Mouse (Mus musculus): ENCODE measurements around the gene Gm17622. TPM values are rescaled to one million over a fixed set of nuclear protein-coding genes. Genes with fewer than 3 reads are reported as not detected.

The Gm17622 gene
- not detected for polyA plus RNA-seq (2017; shearing (Covaris generic))

DNA sequence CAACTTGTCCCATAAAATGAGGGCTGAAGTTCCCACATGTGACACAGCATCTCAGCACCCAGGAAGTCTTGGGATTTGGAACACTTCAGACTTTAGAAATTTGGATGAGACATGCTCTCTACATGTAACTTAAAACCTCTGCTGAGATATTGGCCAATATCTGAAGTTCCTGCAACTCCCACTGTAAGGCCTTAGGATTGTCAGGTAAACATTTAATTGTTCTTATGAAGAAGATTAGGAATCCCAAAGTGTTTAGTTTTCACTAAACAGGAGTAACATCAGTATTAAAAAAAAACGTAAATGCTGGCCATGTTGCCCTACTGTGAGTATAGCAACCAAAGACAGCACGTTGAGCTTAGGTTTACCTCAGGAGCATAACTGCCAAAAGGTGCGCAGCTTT, at the start of gene Gm17622:
Gm17622 (plus strand) TSS at position 301 of the 400 bp plus-strand sequence.
- no peak for ATAC-seq

DNA sequence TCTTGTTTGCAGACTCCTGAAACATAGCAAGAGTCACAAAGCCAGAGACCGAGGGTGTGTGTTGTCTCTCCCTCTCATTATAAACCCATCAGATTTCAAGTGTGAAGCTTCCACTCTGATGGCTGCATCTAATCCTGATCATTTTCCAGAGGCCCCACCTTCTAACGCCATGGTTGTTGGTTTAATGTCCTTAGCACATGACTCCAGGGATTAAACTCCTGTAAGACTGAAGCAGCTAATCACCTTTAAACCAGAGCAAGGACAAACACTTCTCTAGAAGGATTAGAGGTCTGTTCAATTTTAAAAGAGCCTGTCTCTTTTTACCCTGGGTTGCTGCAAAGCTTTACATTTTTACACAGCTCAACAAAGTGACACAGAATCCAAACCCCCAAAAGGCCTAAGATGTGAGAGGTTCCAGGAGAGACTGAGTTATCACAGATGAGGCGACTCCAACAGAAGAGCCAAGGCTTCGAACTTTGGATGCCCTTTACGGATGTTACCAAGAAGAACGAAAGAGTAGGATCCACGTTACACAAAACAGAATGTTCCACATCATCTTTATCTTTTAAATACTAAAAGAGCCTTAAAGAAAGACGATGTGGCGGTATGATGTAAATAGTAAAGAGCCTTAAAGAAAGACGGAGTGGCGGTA, 40.2 kb upstream of the Gm17622 start:
- ATAC-seq, result no peak

DNA sequence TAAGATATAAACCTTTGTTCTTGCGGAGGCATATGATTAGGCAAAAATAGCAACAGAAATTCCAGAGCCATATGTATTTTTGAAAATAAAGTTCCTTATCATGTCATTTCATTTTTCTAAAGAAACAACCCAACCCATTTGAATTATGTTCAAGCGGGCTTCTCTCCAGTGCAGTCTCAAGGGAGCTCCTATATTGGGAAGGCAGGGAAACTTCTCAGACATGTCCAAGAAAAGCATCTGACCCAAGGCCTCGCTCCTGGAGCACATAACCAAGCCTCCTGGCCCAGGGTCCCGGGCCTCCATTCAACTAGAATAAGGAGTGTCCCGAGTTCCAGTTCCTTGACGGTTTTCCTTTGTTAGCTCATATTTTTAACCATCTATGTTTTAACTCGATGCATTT, 39.7 kb upstream of the Gm17622 start:
- no peak for ATAC-seq

DNA sequence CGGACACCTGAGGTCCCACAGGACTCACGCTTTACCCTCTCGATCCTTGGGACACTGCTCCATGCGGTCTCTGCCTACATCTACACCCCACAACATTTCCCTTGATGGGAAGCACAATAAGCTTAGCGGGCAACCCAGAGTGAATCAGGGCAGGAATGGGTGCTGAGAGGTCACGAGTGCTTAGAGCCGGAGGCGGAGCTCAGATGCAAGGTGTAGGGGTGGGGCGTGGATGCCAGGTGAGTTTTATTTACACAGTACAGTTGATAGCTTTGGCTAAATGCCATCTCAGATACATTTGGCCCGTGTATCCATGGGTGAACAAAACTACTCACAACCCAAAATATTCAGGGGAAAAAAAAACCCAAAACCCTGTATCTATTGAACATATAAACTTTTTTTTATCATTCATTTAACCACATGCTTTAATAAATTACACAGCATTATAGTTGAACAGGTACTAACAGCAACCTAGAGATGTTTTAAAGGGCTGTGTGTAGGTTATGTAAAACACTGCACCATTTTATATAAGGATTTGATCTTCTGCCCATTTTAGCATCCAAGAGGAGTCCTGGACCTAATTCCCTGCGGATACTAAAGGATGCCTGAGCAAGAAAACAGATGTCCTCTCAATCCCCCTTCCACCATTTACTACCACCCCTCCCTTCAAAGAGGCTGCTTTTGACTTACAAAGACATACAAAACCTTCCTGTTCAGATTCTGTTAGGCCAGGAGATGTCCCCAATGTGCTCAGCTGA, 39.0 kb upstream of the Gm17622 start:
- no peak for ATAC-seq

DNA sequence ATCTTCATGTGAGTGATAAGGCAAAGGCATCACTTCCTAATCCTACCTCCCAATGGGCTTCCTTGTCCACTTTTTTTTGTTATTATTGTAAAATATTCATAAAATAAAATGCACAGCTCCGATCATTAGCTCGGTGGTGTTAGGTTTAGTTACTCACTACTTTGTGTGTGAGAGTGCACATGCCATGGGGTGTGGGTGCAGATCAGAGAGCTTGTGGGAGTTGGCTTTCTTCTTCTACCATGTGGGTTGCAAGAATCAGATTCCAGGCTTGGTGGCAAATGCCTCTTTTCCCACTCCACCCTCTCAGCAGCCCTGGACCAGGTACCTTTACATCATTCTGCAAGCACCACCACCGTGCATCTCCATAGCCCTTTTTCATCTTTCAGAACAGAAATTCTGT, 37.9 kb upstream of the Gm17622 start:
- ATAC-seq, result no peak

DNA sequence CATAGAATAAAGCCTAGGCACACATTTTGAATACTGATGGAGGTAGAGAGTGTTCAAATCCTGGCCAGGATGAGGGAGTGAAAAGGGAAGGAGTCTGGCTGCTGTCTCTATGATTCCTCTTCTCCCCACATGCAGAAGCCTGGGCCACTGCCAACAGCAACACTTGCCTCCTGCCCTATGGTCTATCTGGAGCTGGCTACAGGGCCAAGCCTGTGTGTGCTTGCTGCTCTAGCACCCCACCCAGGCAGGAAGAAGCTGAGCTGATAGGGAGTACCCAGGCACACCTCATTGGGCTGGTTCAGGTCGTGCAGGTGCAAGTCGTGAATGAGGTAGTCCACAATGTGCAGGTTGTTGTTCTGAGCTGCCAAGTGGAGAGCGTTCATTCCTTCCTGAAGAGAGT, 36.2 kb upstream of the Gm17622 start:
- ATAC-seq, result no peak

DNA sequence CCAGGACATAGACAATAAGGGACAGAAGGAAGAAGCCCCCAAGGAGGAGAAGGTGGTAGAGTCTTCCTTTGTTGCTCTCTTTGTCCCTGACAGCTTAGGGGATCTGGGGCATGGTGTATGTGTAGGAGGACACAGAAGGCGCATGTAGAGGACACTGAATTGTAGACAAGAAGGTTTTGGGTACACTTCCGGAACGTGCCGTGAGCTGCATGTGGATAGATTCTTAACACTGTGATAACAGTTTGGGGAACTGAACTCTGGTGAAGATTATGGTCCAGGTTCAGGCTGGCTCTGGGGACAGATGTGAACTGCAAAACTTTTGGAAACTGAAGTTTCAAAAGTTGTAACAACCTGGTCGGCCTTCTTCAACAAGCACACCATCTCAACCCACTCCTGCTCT, 33.0 kb upstream of the Gm17622 start:
- no peak for ATAC-seq

DNA sequence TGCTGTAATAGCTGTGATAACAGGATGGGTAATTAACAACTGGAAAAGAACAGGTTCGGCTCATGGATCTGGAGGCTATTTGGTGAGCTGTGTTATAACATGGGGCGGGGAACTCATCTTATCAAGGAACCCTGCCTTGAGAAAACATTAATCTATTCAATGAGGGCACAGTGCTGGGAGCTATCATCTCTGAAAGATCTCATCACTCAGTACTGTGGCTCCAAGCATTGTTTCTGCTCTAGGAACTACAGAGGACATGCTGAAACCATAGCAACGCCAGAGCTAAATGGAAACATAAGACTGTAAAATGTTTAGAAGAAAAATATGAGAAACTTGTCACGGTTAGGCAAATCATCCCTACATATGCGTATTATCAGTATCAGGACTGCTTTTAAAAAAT, 32.5 kb upstream of the Gm17622 start:
- no peak for ATAC-seq

DNA sequence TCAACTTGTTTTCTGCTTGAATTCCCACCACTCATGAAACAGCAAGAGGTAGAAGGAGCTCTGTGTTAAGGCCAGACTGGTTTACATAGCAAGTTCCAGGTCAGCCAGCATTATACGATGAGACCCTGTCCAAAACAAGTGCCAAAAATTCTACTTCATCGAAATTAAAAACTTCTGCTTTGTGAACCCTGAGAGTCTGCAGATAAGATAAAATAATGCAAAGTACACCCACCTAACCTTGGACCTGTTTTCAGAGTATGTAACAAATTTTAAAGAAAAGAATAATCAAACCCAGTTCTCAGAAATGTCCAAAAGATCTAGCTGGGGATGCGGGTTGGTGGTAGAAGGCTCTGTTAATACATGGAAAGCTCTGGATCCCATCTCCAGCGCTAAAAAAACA, 31.9 kb upstream of the Gm17622 start:
- ATAC-seq, result no peak

DNA sequence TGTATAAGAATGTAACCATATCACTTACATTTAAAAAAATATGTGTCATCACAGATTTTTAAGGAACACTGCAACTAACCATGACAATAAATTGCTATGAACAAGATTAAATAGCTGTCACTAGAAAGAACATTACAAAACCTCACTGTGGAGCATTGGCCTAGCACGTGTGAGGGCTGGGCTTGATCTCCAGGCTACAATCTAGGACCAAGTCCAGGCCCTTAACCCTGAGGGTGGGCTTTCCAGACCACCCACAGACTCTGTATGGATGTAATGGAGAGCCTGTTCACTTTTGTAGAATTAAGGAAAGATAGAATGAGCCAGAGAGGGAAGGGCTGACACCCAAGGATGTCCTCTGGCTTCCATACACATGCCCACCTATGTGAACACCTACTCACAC, 27.9 kb upstream of the Gm17622 start:
- no peak for ATAC-seq

DNA sequence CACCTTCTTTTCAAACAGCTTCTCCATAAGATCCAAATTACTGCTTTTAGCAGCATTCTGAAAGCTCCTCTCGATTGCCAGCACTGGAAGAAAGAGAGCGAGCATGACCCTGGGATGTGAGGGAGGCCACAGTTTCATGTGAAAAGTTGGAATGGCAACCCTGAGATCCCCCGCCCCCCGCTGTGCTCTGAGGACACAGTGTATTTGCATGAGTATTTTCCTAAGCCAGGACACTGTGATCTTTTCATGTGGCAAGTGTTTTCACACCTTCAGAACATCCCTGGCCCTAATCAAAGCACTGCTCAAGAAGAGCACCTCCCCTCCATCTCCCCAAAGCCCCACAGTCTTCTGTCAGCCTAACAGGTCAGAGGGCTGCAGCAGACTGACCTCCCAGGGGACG, 25.2 kb upstream of the Gm17622 start:
- ATAC-seq, result no peak

DNA sequence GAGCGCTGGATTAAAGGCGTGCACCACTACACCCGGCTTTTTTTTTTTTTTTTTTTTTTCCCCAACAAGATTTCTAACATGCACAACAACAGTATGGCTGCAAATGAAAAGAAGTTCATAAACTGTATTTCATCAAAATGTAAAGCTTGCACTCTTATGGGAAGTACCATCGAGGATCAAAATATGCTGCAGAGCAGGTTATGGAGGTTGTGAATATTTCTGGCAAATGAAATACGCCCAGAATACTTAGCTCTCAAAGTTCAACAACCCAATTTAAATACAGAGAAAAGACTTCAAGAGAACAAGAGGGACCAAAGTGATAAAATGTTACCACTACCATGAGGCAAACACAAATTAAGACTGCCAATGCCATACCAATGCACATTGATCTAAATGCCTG, 21.9 kb upstream of the Gm17622 start:
- no peak for ATAC-seq

DNA sequence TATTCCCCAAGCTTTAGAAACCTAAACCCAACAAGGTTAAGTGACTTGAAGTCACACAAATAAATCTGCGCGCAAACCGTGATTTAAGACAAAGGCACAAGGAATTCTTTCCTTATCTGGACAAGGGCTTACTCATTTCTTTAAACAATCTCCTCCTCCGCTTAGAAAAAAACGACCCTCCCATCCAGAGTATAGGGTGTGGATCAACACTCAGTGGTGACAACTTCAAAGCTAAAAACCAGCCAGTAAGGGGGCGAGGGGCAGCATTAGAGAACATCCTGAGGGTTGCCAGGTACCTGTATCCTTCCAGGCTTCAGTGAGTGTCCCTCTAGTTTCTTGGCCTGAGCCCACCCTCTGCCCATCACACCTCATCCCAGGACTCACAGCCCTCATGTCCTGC, 20.0 kb upstream of the Gm17622 start:
- ATAC-seq, result no peak

DNA sequence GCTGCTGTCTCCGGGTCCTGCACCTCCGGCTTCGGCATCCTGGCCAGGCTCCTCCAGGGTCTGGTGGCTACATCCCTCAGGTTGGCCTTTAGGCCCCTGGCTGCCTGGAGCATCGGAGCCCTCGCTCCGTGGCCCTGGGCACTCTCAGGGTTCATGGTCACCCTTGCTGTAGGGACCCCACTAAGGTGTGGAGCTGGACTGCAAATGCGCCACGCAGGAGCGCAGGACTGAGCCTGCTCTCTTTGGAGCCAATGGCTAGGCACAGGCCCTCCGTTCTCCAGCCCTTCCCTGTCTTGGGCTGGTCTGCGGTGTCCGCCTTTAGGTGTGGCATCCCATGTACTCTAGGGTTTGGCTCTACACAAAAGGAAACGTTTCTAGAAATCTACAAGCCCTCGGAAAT, 19.6 kb upstream of the Gm17622 start, which contains the start of gene Ankdd1b:
Ankdd1b (minus strand) TSS at position 242 of the 400 bp plus-strand sequence.
- ATAC-seq, result no peak

DNA sequence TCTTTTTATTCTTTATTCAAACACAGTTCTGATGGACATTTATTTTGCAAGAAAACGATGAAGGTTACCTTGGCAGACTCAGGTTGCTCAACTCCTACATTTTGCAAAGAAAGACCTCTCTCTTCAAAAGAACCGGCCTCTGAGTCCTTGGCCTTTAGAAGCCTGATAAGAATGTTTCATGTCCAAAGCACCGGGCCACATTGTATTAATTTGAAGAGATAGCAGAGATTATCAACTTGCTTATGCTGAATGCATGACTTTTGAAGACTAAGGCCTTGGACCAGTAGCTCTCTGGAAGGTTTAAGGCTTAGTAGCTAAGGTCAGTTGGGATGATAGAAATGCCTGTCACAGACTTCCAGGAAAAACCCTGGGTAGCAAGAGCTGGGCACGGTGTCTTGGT, 13.3 kb upstream of the Gm17622 start:
- no peak for ATAC-seq

DNA sequence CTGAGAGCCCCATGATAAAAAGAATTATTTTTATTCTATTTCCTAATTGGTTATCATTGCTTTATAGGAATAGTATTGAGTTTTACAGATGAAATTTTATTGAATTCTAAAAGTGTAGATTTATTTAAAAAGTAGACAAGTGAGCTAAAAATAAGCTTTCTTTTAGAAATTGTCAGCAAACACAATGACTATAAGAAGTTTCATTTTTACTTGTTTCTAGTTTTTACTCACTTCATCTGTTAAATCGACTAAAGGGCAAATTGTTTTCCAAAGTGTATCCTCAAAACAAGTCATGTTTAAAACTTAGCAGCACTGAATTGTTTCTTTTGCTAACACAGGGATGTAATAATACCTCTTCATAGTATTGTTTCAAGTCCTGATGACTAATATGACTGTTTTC, 11.5 kb upstream of the Gm17622 start:
- ATAC-seq, result no peak

DNA sequence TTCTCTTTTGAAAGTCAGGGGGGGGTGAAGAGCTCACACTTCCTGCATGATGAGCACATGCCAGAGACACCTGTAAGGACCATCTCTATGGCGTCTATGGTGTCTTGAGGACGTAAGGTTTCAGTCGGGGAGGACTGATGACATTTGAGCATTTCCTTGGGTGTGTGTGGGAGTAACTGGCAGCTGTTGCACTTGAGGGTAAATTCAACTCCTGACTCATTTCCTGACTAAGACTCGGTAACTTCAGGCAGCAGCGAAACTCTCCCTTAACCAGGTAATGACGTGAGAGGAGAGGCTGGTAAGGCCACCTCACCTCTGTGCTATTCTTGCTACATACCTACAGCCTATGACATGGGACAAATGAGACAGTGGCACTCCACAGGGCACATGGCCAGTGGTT, 3.3 kb upstream of the Gm17622 start:
- peak; percentile 95 for ATAC-seq

DNA sequence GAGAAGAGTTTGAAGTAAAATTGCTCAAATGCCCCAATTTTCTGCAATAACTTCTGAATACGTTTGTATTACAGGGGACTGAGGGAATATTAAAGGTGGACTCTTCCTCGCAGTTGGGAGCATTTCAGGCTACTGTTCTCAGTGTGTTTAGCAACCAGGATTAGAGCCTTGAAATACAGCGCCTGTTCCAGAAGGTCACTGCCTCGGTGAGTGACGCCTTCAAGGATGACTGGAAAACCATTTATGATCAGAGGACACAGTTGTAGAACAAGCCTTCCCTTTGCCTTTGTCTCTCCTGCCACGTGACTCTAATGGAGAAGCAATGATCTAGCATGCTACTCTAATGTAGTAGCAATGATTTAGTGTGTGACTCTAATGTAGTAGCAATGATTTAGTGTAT, 2.6 kb upstream of the Gm17622 start:
- ATAC-seq, result no peak

DNA sequence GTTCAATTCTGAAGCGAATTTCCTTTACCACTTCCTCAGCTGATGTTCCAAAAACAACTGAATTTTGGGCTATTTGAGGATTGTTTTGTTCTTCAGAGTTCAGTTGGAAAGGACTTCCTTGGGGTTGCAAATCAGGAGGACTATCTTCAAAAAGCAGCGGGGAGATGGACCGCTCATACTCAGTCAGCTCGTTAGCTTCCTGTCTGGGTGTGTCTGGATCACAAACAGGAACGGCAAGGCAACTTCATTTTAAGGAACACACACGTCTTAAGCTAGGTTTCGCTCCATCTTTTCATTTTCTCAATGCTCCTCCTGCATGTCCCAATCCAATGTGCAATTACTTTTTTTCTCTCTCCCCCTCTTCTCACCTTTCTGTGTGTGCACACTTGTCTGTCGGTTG, 6.1 kb downstream of the Gm17622 start:
- no peak for ATAC-seq

DNA sequence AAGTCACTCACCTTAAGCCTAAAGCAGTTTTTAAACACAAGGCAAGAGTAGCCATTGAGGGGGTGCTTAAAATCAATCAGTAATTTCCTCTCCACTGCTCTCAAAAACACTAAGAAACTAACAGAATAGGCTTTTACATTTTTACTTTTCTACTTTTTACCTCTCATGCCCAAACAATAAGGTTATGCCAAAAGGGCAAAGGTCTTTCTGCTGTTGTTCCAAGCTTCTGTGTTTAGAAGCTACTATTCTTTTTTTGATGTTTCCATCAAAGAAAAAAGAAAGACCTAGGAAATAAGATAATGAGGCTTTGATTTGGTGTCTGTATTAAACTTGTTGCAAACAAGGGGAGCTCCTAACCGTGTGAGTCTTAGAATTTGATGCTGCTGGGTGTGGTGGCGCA, 9.4 kb downstream of the Gm17622 start:
- ATAC-seq, result no peak

DNA sequence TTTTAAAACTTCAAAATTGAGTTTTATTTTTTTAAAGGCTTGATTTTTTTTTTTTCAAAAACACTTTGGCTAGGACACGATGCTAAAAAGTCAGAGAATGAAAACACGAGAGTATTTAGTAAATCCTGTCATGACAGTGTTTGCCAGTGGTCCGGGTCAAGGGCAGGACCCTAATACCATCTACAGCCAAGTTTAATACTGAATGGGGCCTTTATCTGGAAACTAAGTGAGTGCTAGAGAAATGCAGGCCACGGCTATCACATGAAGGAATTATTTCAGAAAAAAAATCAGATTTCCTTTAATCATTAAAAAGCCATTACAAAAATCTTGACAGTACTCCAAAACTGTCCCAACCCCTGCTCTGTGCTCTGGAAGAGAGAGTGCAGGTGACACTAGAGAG, 15.1 kb downstream of the Gm17622 start:
- no peak for ATAC-seq

DNA sequence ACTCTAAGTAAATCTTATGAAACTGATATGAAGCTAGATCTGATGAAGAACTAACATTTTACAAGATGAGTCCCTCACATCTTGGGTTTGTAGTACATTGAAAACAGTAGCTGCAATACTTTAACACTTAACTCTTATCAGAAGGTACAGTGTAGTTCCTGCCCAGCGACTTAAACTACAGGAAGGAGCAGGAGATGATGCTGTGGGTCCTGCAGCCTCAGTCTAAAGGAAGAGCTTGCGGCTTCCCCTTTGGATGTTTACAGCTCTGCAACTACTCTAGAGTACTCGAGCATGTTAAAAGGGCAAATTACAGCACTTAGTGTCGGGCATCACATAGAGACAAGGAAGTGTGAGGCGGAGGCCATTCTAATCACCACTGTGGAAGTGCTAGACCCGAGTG, 15.8 kb downstream of the Gm17622 start:
- no peak for ATAC-seq

DNA sequence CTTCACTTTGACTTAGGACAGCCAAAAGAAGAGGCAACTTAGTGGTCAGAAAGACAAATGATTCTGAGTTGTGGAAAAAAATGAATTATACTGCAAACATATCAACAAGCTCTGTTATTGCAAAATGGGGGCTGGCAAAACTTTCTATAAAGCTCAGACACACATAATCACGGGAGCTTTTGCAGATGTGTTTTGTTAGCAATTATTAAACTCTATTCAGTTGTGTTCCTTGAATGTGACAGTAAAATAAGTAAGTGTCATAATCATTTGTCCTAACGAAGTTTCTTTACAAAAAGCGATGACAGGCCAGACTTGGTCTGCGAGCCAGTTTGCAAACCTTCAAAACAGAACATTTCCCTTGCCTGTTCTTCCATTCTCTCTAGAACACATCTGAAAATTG, 17.0 kb downstream of the Gm17622 start:
- ATAC-seq, result no peak

DNA sequence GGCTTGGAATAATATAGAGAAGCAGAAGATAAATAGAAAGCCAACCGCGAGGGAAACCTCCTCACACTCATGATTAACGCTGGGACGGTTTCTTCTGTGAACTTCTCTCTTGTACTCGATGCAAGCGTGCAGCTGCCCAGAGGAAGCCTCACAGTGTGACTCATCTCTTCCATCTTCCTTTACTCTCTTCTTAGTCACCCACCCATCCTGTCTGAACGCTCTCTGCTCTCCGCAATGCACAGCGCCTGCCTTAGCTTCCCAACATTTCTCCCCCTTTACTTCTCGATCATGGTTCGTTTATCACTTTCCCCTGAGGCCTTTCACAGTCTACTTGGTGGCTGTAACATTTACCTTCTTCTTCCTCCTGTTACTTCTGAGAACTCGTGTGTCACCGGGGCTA, 20.1 kb downstream of the Gm17622 start:
- peak; percentile 96 for ATAC-seq

DNA sequence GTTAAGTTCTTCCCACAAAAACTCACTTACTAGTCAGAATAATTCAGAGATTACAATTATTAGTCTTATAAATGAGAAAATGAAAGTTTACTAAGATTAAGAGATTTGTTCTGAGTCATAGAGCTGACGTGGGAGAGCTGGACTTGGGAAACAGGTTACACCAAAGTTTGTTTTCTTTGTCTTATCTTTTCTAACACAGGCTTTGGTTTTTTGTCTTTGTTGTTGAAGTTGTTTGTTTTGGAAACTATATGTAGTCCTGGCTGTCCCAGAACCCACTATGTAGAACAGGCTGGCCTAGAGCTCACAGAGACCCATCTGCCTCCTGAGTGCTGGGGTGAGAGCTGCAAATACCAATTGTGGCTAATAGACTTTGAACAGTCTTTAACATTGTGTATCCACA, 20.7 kb downstream of the Gm17622 start:
- ATAC-seq, result peak; percentile 42
